ENCODE assay signal across 9 mouse cellular contexts in genomic region chr2:92645282-92646037, GRCm38 (mm10). TPM values are rescaled to one million over a fixed set of nuclear protein-coding genes. Genes with fewer than 3 reads are reported as not detected.
A peak's percentile ranks its signal among the peaks of the same experiment; 100 is the strongest.
DNase-seq lines count a peak whose midpoint lies in the region; TF ChIP-seq lines count a peak whose summit lies in the region.
"Had no signal": no experiment of that assay in that cellular context is flagged by ENCODE, and none has a peak within 500 bp of the region (broad histone marks: within the 10 kb centered on the region; RNA-seq: fewer than 3 reads in every experiment).

No protein-coding gene starts in this region.

- H3K9ac ChIP-seq in heart, adult 2 months (ENCODE audit: low read depth, low read length): no peak overlapping the region

- no peak overlapping the region for H3K4me3 ChIP-seq in heart, adult 2 months

- TF ChIP-seq CTCF in heart, adult 2 months (IDR thresholded peaks at IDR 0.05): peak; percentile 26

- no peak for TF ChIP-seq POLR2A in heart, adult 2 months (IDR thresholded peaks at IDR 0.05; ENCODE audit: insufficient read depth, low read depth, low read length)

- 33% methylated on average over 7 of the region's 7 CpGs for WGBS in heart, adult 2 months

- peak; percentile 21 for DNase-seq in right cerebral cortex, postnatal 14 days
- DNase-seq in right cerebral cortex, adult 18-20 months: no peak
- DNase-seq in heart, adult 2 months: peak; percentile 73 to 78
- peak; percentile 57 for DNase-seq in kidney, adult 18-20 months
- peak; percentile 64 for DNase-seq in lung, postnatal 14 days
- DNase-seq in thymus, postnatal 25 days: no peak
- no peak for DNase-seq in spleen, postnatal 36 days (ENCODE audit: low spot score in 2 of 2)
- DNase-seq in spleen, postnatal 14 days (ENCODE audit: low spot score in 2 of 2): no peak

- no peaks in the 10 kb centered on the region for H3K79me2 ChIP-seq in heart, adult 2 months (replicated peaks; ENCODE audit: control insufficient read depth, insufficient read depth, low read length)

- H3K36me3 ChIP-seq in heart, adult 2 months (ENCODE audit: control insufficient read depth, insufficient read depth, low read length): no peaks in the 10 kb centered on the region

- H3K27ac ChIP-seq in heart, adult 2 months: no peak overlapping the region; the same call in 1 of the 2 replicates

- 0 out of 2 replicates have a peak, but pooled peaks have one; percentile 44 for TF ChIP-seq EP300 in heart, adult 2 months (IDR thresholded peaks at IDR 0.05; ENCODE audit: insufficient read depth, low read depth, low read length)

- no peaks in the 10 kb centered on the region for H3K27me3 ChIP-seq in heart, adult 2 months (ENCODE audit: control insufficient read depth, insufficient read depth, low read length)
- H3K27me3 ChIP-seq: Patski had no signal

- peaks cover 6% of the 10 kb centered on the region; the same call in 1 of the 2 replicates for H3K4me1 ChIP-seq in heart, adult 2 months (ENCODE audit: control insufficient read depth, insufficient read depth, low read length)

- intact Hi-C loops in heart, adult 2 months (cut with DNase I): loop anchor here (2.0 kb wide), 1 partner anchor 97 kb away; no protein-coding TSS in a partner anchor

RNA-seq across cellular contexts. Expression of gene Chst1, which starts 46.0 kb away (rescaled TPM):
- 1 to 10 TPM; 1.7 to 2.4 TPM for total RNA-seq in heart, adult 2 months (2021)
- polyA plus RNA-seq in heart, adult 2 months (2012; rRNA removed): 8.1 and 8.7 TPM in 2 replicates

Comparison
In these comparisons a context has a peak if more than half of its experiments do, and no peak if none do; other contexts are left out.
1. DNase-seq: peak in right cerebral cortex, postnatal 14 days (single experiment), heart, adult 2 months (2 of 2), kidney, adult 18-20 months (single experiment) and lung, postnatal 14 days (single experiment); none in right cerebral cortex, adult 18-20 months (single experiment), thymus, postnatal 25 days (single experiment), spleen, postnatal 36 days (0 of 2) and spleen, postnatal 14 days (0 of 2).